Mouse (Mus musculus) C2C12 (cell line): ENCODE data around the gene Olfr96.

Source experiments
- CEBPB ChIP-seq: IDR thresholded peaks from one replicate; pipeline ENCODE4 v1.6.1; 2011; ENCODE audit warnings: low read depth, mild to moderate bottlenecking, control low read depth, moderate library complexity
- CTCF ChIP-seq: IDR thresholded peaks from one replicate; pipeline ENCODE4 v1.5.1; 2011; ENCODE audit not compliant: control insufficient read depth, insufficient read depth, insufficient read length
- FOSL1 ChIP-seq: IDR thresholded peaks from one replicate; pipeline ENCODE4 v1.8.0; 2011; ENCODE audit warnings: mild to moderate bottlenecking, low read length; ENCODE audit not compliant: poor library complexity, insufficient read depth, severe bottlenecking
- MAX ChIP-seq: IDR thresholded peaks from one replicate; pipeline ENCODE4 v1.6.1; 2011; ENCODE audit warnings: mild to moderate bottlenecking, control low read depth
- MYOD1 ChIP-seq: IDR thresholded peaks from one replicate; pipeline ENCODE4 v1.6.1; 2011; ENCODE audit warnings: low read depth; ENCODE audit not compliant: control insufficient read depth, insufficient read length
- MYOG ChIP-seq: IDR thresholded peaks from one replicate; pipeline ENCODE4 v1.6.1; 2011; ENCODE audit not compliant: control insufficient read depth, insufficient read length; ENCODE audit errors: extremely low read depth
- USF1 ChIP-seq: IDR thresholded peaks from one replicate; pipeline ENCODE4 v1.6.1; 2011; ENCODE audit warnings: low read depth, mild to moderate bottlenecking, control low read depth, moderate library complexity

DNA sequence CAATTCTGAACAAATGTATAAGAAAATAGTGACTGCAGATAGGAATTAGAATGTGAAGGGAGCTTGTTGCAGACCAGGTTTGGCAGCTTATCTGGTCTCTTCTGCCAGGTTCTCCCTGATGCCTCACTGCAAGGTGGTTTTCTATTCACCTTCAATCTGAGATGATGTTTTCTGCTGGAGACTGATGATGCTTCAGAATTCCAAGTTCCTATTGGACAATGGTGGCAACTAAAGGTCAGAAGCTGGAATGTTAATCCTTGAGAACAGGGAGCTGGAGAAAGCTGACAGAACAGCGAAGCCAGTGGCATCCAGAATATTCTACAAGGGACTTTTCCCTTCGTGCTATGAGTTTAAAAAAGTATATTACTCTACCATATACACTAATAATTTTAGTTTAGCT lies 29.2 kb upstream of the Olfr96 start:
- TF ChIP-seq CTCF: no peak
- TF ChIP-seq MAX: no peak
- TF ChIP-seq FOSL1: no peak
- no peak for TF ChIP-seq MYOG
- no peak for TF ChIP-seq CEBPB
- TF ChIP-seq MYOD1: no peak
- no peak for TF ChIP-seq USF1
